ENCODE assay signal across 19 mouse cellular contexts in the genomic region with DNA sequence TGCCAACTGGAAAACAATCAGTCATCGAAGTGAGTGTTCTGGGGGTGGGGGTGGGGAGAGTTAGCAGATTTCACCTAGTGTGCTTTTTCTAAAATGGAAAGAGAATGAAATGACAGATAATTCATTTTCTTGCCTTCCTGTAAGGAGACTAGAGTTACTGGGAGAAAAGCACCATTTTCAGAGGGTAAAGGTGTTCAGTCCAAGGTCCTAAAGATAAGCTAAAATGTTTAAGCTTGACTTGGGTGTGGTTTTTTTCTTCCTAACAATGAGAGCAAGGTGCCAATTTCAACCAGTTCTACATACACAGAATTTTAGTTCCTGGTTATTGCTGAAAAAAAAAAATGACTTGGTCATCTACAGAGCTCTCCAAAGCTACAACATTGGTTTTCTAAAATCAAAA.
"Had no signal": no experiment of that assay in that cellular context is flagged by ENCODE, and none has a peak within 500 bp of the region (broad histone marks: within the 10 kb centered on the region; RNA-seq: fewer than 3 reads in every experiment).

No protein-coding gene starts in this region.

- H3K4me2 ChIP-seq: liver, embryonic 11.5 days; liver, embryonic 13.5 days; liver, embryonic 15.5 days; lung, embryonic 15.5 days; midbrain, embryonic 11.5 days; midbrain, embryonic 13.5 days; midbrain, embryonic 15.5 days; neural tube, embryonic 13.5 days had no signal

- DNase-seq: liver, embryonic 13.5 days; liver, postnatal 0 days; lung, adult 2 months; lung, postnatal 14 days; lung, postnatal 36 days; right cerebral cortex, postnatal 14 days; thymus, adult 18-20 months; thymus, postnatal 14 days; thymus, postnatal 36 days had no signal

- H3K36me3 ChIP-seq: liver, embryonic 13.5 days; liver, embryonic 15.5 days; lung, embryonic 15.5 days; midbrain, embryonic 13.5 days; midbrain, embryonic 15.5 days; neural tube, embryonic 13.5 days had no signal

- H3K9ac ChIP-seq: liver, embryonic 13.5 days; liver, embryonic 15.5 days; liver, postnatal 0 days; lung, embryonic 15.5 days; midbrain, embryonic 13.5 days; midbrain, embryonic 15.5 days; neural tube, embryonic 13.5 days had no signal

- H3K4me3 ChIP-seq: liver, embryonic 13.5 days; liver, embryonic 15.5 days; lung, embryonic 15.5 days; megakaryocyte, embryonic 14.5 days; midbrain, embryonic 13.5 days; midbrain, embryonic 15.5 days; neural tube, embryonic 13.5 days had no signal

- H3K9me3 ChIP-seq: liver, embryonic 13.5 days; liver, embryonic 15.5 days; lung, embryonic 15.5 days; megakaryocyte, embryonic 14.5 days; midbrain, embryonic 13.5 days; midbrain, embryonic 15.5 days; neural tube, embryonic 13.5 days had no signal

- H3K27ac ChIP-seq: liver, embryonic 13.5 days; liver, embryonic 15.5 days; lung, embryonic 15.5 days; macrophage; midbrain, embryonic 13.5 days; midbrain, embryonic 15.5 days; neural tube, embryonic 13.5 days had no signal

- H3K27me3 ChIP-seq: liver, embryonic 13.5 days; liver, embryonic 15.5 days; lung, embryonic 15.5 days; megakaryocyte, embryonic 14.5 days; midbrain, embryonic 13.5 days; midbrain, embryonic 15.5 days; neural tube, embryonic 13.5 days had no signal

- ATAC-seq: liver, postnatal 0 days; lung, postnatal 0 days; midbrain, embryonic 15.5 days had no signal

- H3K4me1 ChIP-seq: liver, embryonic 13.5 days; liver, embryonic 15.5 days; lung, embryonic 15.5 days; megakaryocyte, embryonic 14.5 days; midbrain, embryonic 15.5 days had no signal
